Mouse (Mus musculus): ENCODE results near the gene Tmem108. TPM values are rescaled to one million over a fixed set of nuclear protein-coding genes. Genes with fewer than 3 reads are reported as not detected.

Gene Tmem108
- polyA plus RNA-seq, 1 experiment from 2014 or later, result 33.2 TPM

- 16% methylated on average over 8 of the region's 8 CpGs for WGBS
- no peak overlapping the region for H3K27ac ChIP-seq (replicated peaks; ENCODE audit: low read depth, low read length)
- peak overlapping the region; percentile 73 for H3K4me3 ChIP-seq (replicated peaks; ENCODE audit: low read depth, low read length)
- no peaks in the 10 kb centered on the region for H3K9me3 ChIP-seq (ENCODE audit: control insufficient read depth, low read length)
- 0 out of 2 replicates have a peak, but pooled peaks cover 6% of the 10 kb centered on the region for H3K4me1 ChIP-seq (ENCODE audit: control insufficient read depth, insufficient read depth, low read length)
- ATAC-seq (ENCODE audit: low FRiP score, low TSS enrichment) (no peak), DNase-seq (peak; percentile 5)
- peak overlapping the region; percentile 86 for H3K4me2 ChIP-seq (ENCODE audit: low read length)
- H3K27me3 ChIP-seq (ENCODE audit: control insufficient read depth, insufficient read depth, low read length), result peaks cover 12% of the 10 kb centered on the region; the same call in 1 of the 2 replicates
- H3K36me3 ChIP-seq (ENCODE audit: control insufficient read depth, insufficient read depth, low read length), result no peaks in the 10 kb centered on the region
- H3K9ac ChIP-seq (replicated peaks; ENCODE audit: low read length), result peak overlapping the region; percentile 83; the same call in 1 of the 2 replicates
Measured at GRCm38 (mm10) chr9:103760356-103760755, 1.3 kb downstream of the Tmem108 start.

- no peaks in the 10 kb centered on the region for H3K36me3 ChIP-seq (ENCODE audit: control insufficient read depth, insufficient read depth, low read length)
- H3K27me3 ChIP-seq (ENCODE audit: control insufficient read depth, insufficient read depth, low read length), result peaks cover 12% of the 10 kb centered on the region; the same call in 1 of the 2 replicates
- H3K9ac ChIP-seq (replicated peaks; ENCODE audit: low read length), result no peak overlapping the region
- H3K4me3 ChIP-seq (replicated peaks; ENCODE audit: low read depth, low read length), result peak overlapping the region; percentile 73
- DNase-seq (peak; percentile 14), ATAC-seq (ENCODE audit: low FRiP score, low TSS enrichment) (no peak)
- WGBS, result 23% methylated on average over 9 of the region's 9 CpGs
- H3K4me1 ChIP-seq (ENCODE audit: control insufficient read depth, insufficient read depth, low read length), result 0 out of 2 replicates have a peak, but pooled peaks cover 6% of the 10 kb centered on the region
- H3K9me3 ChIP-seq (ENCODE audit: control insufficient read depth, low read length), result no peaks in the 10 kb centered on the region
- peak overlapping the region; percentile 86 for H3K4me2 ChIP-seq (ENCODE audit: low read length)
- no peak overlapping the region for H3K27ac ChIP-seq (replicated peaks; ENCODE audit: low read depth, low read length)
Measured at GRCm38 (mm10) chr9:103759829-103760228, 1.8 kb downstream of the Tmem108 start.

- H3K27me3 ChIP-seq (ENCODE audit: control insufficient read depth, insufficient read depth, low read length), result peaks cover 12% of the 10 kb centered on the region; the same call in 1 of the 2 replicates
- H3K4me3 ChIP-seq (replicated peaks; ENCODE audit: low read depth, low read length), result peak overlapping the region; percentile 19
- 0 out of 2 replicates have a peak, but pooled peaks cover 6% of the 10 kb centered on the region for H3K4me1 ChIP-seq (ENCODE audit: control insufficient read depth, insufficient read depth, low read length)
- H3K4me2 ChIP-seq (ENCODE audit: low read length), result peak overlapping the region; percentile 86
- 6% methylated on average over 20 of the region's 20 CpGs for WGBS
- no peaks in the 10 kb centered on the region for H3K36me3 ChIP-seq (ENCODE audit: control insufficient read depth, insufficient read depth, low read length)
- no peak overlapping the region for H3K27ac ChIP-seq (replicated peaks; ENCODE audit: low read depth, low read length)
- no peak for ATAC-seq (ENCODE audit: low FRiP score, low TSS enrichment)
- peak; percentile 95 for DNase-seq
- no peak overlapping the region; the same call in 1 of the 2 replicates for H3K9ac ChIP-seq (replicated peaks; ENCODE audit: low read length)
- H3K9me3 ChIP-seq (ENCODE audit: control insufficient read depth, low read length), result no peaks in the 10 kb centered on the region
Measured at GRCm38 (mm10) chr9:103758930-103759695, 2.5 kb downstream of the Tmem108 start.

GRCm38 (mm10) chr9:103758246-103758645 is 3.4 kb downstream of the Tmem108 start:
- ATAC-seq (ENCODE audit: low FRiP score, low TSS enrichment), result no peak
- no peaks in the 10 kb centered on the region for H3K9me3 ChIP-seq (ENCODE audit: control insufficient read depth, low read length)
- no peaks in the 10 kb centered on the region for H3K36me3 ChIP-seq (ENCODE audit: control insufficient read depth, insufficient read depth, low read length)
- WGBS, result 78% methylated on average over 7 of the region's 7 CpGs
- H3K4me2 ChIP-seq (ENCODE audit: low read length), result peak overlapping the region; percentile 86
- H3K27me3 ChIP-seq (ENCODE audit: control insufficient read depth, insufficient read depth, low read length), result peaks cover 12% of the 10 kb centered on the region; the same call in 1 of the 2 replicates
- no peak overlapping the region for H3K9ac ChIP-seq (replicated peaks; ENCODE audit: low read length)
- DNase-seq, result no peak
- H3K27ac ChIP-seq (replicated peaks; ENCODE audit: low read depth, low read length), result no peak overlapping the region
- H3K4me3 ChIP-seq (replicated peaks; ENCODE audit: low read depth, low read length), result no peak overlapping the region
- 0 out of 2 replicates have a peak, but pooled peaks cover 6% of the 10 kb centered on the region for H3K4me1 ChIP-seq (ENCODE audit: control insufficient read depth, insufficient read depth, low read length)

GRCm38 (mm10) chr9:103752618-103753017 is 9.0 kb downstream of the Tmem108 start:
- H3K36me3 ChIP-seq (ENCODE audit: control insufficient read depth, insufficient read depth, low read length), result no peaks in the 10 kb centered on the region
- peaks cover 6% of the 10 kb centered on the region; the same call in 1 of the 2 replicates for H3K4me1 ChIP-seq (ENCODE audit: control insufficient read depth, insufficient read depth, low read length)
- no peak for ATAC-seq (ENCODE audit: low FRiP score, low TSS enrichment)
- H3K27ac ChIP-seq (replicated peaks; ENCODE audit: low read depth, low read length), result no peak overlapping the region
- no peak overlapping the region for H3K4me3 ChIP-seq (replicated peaks; ENCODE audit: low read depth, low read length)
- WGBS, result 94% methylated on average over 10 of the region's 10 CpGs
- H3K9ac ChIP-seq (replicated peaks; ENCODE audit: low read length), result no peak overlapping the region
- H3K27me3 ChIP-seq (ENCODE audit: control insufficient read depth, insufficient read depth, low read length), result no peaks in the 10 kb centered on the region
- H3K4me2 ChIP-seq (ENCODE audit: low read length), result no peak overlapping the region
- no peak for DNase-seq
- no peaks in the 10 kb centered on the region for H3K9me3 ChIP-seq (ENCODE audit: control insufficient read depth, low read length)

GRCm38 (mm10) chr9:103751568-103751967 is 10.1 kb downstream of the Tmem108 start:
- DNase-seq, result peak; percentile 19
- Histone ChIP-seq H3K9ac (replicated peaks; ENCODE audit: low read length) (no peak overlapping the region), H3K27me3 (ENCODE audit: control insufficient read depth, insufficient read depth, low read length) (no peaks in the 10 kb centered on the region), H3K27ac (replicated peaks; ENCODE audit: low read depth, low read length) (no peak overlapping the region), H3K4me2 (ENCODE audit: low read length) (no peak overlapping the region), H3K36me3 (ENCODE audit: control insufficient read depth, insufficient read depth, low read length) (no peaks in the 10 kb centered on the region), H3K4me3 (replicated peaks; ENCODE audit: low read depth, low read length) (no peak overlapping the region), H3K9me3 (ENCODE audit: control insufficient read depth, low read length) (no peaks in the 10 kb centered on the region), H3K4me1 (ENCODE audit: control insufficient read depth, insufficient read depth, low read length) (peaks cover 6% of the 10 kb centered on the region; the same call in 1 of the 2 replicates)
- no peak for ATAC-seq (ENCODE audit: low FRiP score, low TSS enrichment)
- 61% methylated on average over 9 of the region's 9 CpGs for WGBS

- Histone ChIP-seq H3K9me3 (ENCODE audit: control insufficient read depth, low read length) (no peaks in the 10 kb centered on the region), H3K9ac (replicated peaks; ENCODE audit: low read length) (no peak overlapping the region), H3K4me1 (ENCODE audit: control insufficient read depth, insufficient read depth, low read length) (peaks cover 6% of the 10 kb centered on the region; the same call in 1 of the 2 replicates), H3K4me2 (ENCODE audit: low read length) (no peak overlapping the region), H3K4me3 (replicated peaks; ENCODE audit: low read depth, low read length) (no peak overlapping the region), H3K36me3 (ENCODE audit: control insufficient read depth, insufficient read depth, low read length) (no peaks in the 10 kb centered on the region), H3K27ac (replicated peaks; ENCODE audit: low read depth, low read length) (no peak overlapping the region), H3K27me3 (ENCODE audit: control insufficient read depth, insufficient read depth, low read length) (no peaks in the 10 kb centered on the region)
- DNase-seq (no peak), ATAC-seq (ENCODE audit: low FRiP score, low TSS enrichment) (no peak)
- WGBS, result 79% methylated on average over 9 of the region's 9 CpGs
Measured at GRCm38 (mm10) chr9:103750491-103750890, 11.1 kb downstream of the Tmem108 start.

- Histone ChIP-seq H3K27ac (replicated peaks; ENCODE audit: low read depth, low read length) (no peak overlapping the region), H3K4me3 (replicated peaks; ENCODE audit: low read depth, low read length) (no peak overlapping the region), H3K36me3 (ENCODE audit: control insufficient read depth, insufficient read depth, low read length) (no peaks in the 10 kb centered on the region), H3K4me1 (ENCODE audit: control insufficient read depth, insufficient read depth, low read length) (peaks cover 6% of the 10 kb centered on the region; the same call in 1 of the 2 replicates), H3K4me2 (ENCODE audit: low read length) (no peak overlapping the region), H3K27me3 (ENCODE audit: control insufficient read depth, insufficient read depth, low read length) (no peaks in the 10 kb centered on the region), H3K9me3 (ENCODE audit: control insufficient read depth, low read length) (no peaks in the 10 kb centered on the region), H3K9ac (replicated peaks; ENCODE audit: low read length) (no peak overlapping the region)
- WGBS, result 96% methylated on average over 5 of the region's 5 CpGs
- ATAC-seq (ENCODE audit: low FRiP score, low TSS enrichment) (no peak), DNase-seq (no peak)
Measured at GRCm38 (mm10) chr9:103746598-103746997, 15.0 kb downstream of the Tmem108 start.
